Mouse (Mus musculus): ENCODE data around the gene Il16. TPM values are rescaled to one million over a fixed set of nuclear protein-coding genes. Genes with fewer than 3 reads are reported as not detected.

Gene Il16
- total and polyA plus RNA-seq, 3 experiments, result 5.6 to 7.6 (median 6.1) TPM

- intact Hi-C loops (cut with DNase I), result no loop called here
- no peaks in the 10 kb centered on the region for H3K4me1 ChIP-seq (ENCODE audit: control insufficient read depth, insufficient read depth, low read length)
- no peak overlapping the region for H3K27ac ChIP-seq
- no peak for DNase-seq
- H3K27me3 ChIP-seq (ENCODE audit: control insufficient read depth, insufficient read depth, low read length), result no peaks in the 10 kb centered on the region
- no peak overlapping the region for H3K9ac ChIP-seq (ENCODE audit: low read depth, low read length)
- H3K79me2 ChIP-seq (replicated peaks; ENCODE audit: control insufficient read depth, insufficient read depth, low read length), result no peaks in the 10 kb centered on the region
- TF ChIP-seq EP300 (IDR thresholded peaks at IDR 0.05; ENCODE audit: insufficient read depth, low read depth, low read length) (no peak), POLR2A (IDR thresholded peaks at IDR 0.05; ENCODE audit: insufficient read depth, low read depth, low read length) (no peak), CTCF (IDR thresholded peaks at IDR 0.05) (no peak)
- no peaks in the 10 kb centered on the region for H3K36me3 ChIP-seq (ENCODE audit: control insufficient read depth, insufficient read depth, low read length)
- 54% methylated on average over 2 of the region's 2 CpGs for WGBS
- no peak overlapping the region for H3K4me3 ChIP-seq
These were observed 33.0 kb upstream of the Il16 start for GRCm38 (mm10) chr7:83778516-83778915.

DNA sequence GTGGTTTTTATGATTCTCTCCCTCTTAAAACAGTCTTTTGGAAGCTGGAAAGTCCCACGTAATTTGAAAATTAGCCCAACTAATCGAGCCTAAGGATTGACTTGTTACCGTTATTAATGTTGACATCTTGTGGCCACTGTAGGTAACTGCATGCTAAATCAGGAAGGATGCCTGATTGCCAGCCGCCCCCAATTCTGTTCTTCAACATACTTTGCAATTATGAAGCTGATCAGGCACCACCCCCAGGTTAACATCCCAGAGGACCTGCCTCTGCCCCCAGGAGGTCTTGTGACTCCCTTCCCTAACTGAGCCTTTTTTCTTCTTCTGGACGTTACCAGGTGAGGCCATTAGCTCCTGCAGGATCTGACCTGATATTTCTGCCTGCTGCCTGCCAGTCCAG lies 29.2 kb upstream of the Il16 start:
- 18% methylated on average over 5 of the region's 5 CpGs for WGBS
- Histone ChIP-seq H3K4me3 (no peak overlapping the region), H3K27ac (no peak overlapping the region), H3K79me2 (replicated peaks; ENCODE audit: control insufficient read depth, insufficient read depth, low read length) (no peaks in the 10 kb centered on the region), H3K36me3 (ENCODE audit: control insufficient read depth, insufficient read depth, low read length) (no peaks in the 10 kb centered on the region), H3K9ac (ENCODE audit: low read depth, low read length) (no peak overlapping the region), H3K27me3 (ENCODE audit: control insufficient read depth, insufficient read depth, low read length) (peaks cover 1% of the 10 kb centered on the region; the same call in 1 of the 2 replicates), H3K4me1 (ENCODE audit: control insufficient read depth, insufficient read depth, low read length) (no peaks in the 10 kb centered on the region; the same call in 1 of the 2 replicates)
- DNase-seq, result peak in 1 of 2 experiments; percentile 29
- intact Hi-C loops (cut with DNase I), result loop anchor here (1.0 to 2.0 kb wide), 2 partner anchors 78 to 106 kb away; no protein-coding TSS in a partner anchor
- TF ChIP-seq CTCF (IDR thresholded peaks at IDR 0.05) (peak; percentile 92), EP300 (IDR thresholded peaks at IDR 0.05; ENCODE audit: insufficient read depth, low read depth, low read length) (no peak)

- no peak overlapping the region for H3K4me3 ChIP-seq
- H3K27ac ChIP-seq, result no peak overlapping the region; the same call in 1 of the 2 replicates
- H3K27me3 ChIP-seq (ENCODE audit: control insufficient read depth, insufficient read depth, low read length), result no peaks in the 10 kb centered on the region
- no peaks in the 10 kb centered on the region for H3K36me3 ChIP-seq (ENCODE audit: control insufficient read depth, insufficient read depth, low read length)
- no peak for DNase-seq
- 65% methylated on average over 3 of the region's 3 CpGs for WGBS
- intact Hi-C loops (cut with DNase I), result no loop called here
- no peaks in the 10 kb centered on the region for H3K79me2 ChIP-seq (replicated peaks; ENCODE audit: control insufficient read depth, insufficient read depth, low read length)
- TF ChIP-seq EP300 (IDR thresholded peaks at IDR 0.05; ENCODE audit: insufficient read depth, low read depth, low read length), result no peak
- no peak for TF ChIP-seq POLR2A (IDR thresholded peaks at IDR 0.05; ENCODE audit: insufficient read depth, low read depth, low read length)
- no peak for TF ChIP-seq CTCF (IDR thresholded peaks at IDR 0.05)
- H3K4me1 ChIP-seq (ENCODE audit: control insufficient read depth, insufficient read depth, low read length), result no peaks in the 10 kb centered on the region; the same call in 1 of the 2 replicates
- no peak overlapping the region for H3K9ac ChIP-seq (ENCODE audit: low read depth, low read length)
These were observed 18.1 kb upstream of the Il16 start for GRCm38 (mm10) chr7:83763674-83764073.

DNA sequence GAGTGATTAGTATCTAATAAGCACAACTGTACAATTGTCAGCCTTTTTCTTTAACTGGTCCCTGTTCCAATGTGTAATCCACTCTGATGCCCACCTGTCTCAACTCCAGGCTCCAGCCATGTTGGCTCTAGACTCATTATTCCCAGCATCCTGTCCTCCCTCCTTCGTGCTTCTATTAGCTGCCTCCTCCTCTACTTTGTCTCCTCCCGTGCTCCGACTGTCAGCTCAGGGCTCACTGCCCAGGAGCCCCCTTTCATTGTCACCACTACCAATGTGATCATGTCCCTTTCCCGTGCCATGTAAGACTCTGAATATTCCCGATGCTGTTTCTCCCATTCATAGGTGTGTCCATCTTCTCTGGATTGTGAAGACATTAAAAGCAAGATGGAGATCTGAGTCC lies 16.8 kb upstream of the Il16 start:
- Histone ChIP-seq H3K27ac (no peak overlapping the region), H3K27me3 (ENCODE audit: control insufficient read depth, insufficient read depth, low read length) (no peaks in the 10 kb centered on the region), H3K4me3 (no peak overlapping the region), H3K79me2 (replicated peaks; ENCODE audit: control insufficient read depth, insufficient read depth, low read length) (no peaks in the 10 kb centered on the region), H3K9ac (ENCODE audit: low read depth, low read length) (no peak overlapping the region), H3K4me1 (ENCODE audit: control insufficient read depth, insufficient read depth, low read length) (no peaks in the 10 kb centered on the region), H3K36me3 (ENCODE audit: control insufficient read depth, insufficient read depth, low read length) (no peaks in the 10 kb centered on the region)
- intact Hi-C loops (cut with DNase I), result no loop called here
- DNase-seq, result no peak
- TF ChIP-seq POLR2A (IDR thresholded peaks at IDR 0.05; ENCODE audit: insufficient read depth, low read depth, low read length), result no peak
- TF ChIP-seq EP300 (IDR thresholded peaks at IDR 0.05; ENCODE audit: insufficient read depth, low read depth, low read length), result no peak
- TF ChIP-seq CTCF (IDR thresholded peaks at IDR 0.05), result no peak
- WGBS, result 83% methylated on average over 5 of the region's 5 CpGs

DNA sequence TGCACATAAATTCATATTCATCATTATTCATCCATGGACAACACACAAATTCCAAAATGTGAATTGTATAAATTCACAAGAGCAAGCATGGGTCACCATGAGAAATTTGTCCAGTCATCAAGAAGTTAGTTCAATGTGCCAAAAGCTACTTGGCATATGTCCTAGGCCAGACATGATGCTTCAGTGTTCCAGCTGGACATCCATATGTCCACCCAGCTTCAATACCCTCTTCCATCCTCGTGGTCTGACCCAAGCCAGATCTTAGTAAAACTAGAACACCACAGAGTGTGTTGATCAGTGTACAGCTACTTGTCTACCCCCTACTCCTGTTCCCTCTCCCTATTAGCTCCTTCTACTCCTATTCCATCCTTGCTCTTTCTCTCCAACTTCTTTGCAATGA lies 5.5 kb upstream of the Il16 start:
- Histone ChIP-seq H3K79me2 (replicated peaks; ENCODE audit: control insufficient read depth, insufficient read depth, low read length) (no peaks in the 10 kb centered on the region), H3K4me3 (no peak overlapping the region), H3K36me3 (ENCODE audit: control insufficient read depth, insufficient read depth, low read length) (no peaks in the 10 kb centered on the region), H3K9ac (ENCODE audit: low read depth, low read length) (no peak overlapping the region), H3K27me3 (ENCODE audit: control insufficient read depth, insufficient read depth, low read length) (no peaks in the 10 kb centered on the region), H3K27ac (no peak overlapping the region), H3K4me1 (ENCODE audit: control insufficient read depth, insufficient read depth, low read length) (peaks cover 2% of the 10 kb centered on the region; the same call in 1 of the 2 replicates)
- no peak for DNase-seq
- WGBS, result 48% methylated on average over 1 of the region's 1 CpGs
- TF ChIP-seq CTCF (IDR thresholded peaks at IDR 0.05) (no peak), POLR2A (IDR thresholded peaks at IDR 0.05; ENCODE audit: insufficient read depth, low read depth, low read length) (no peak), EP300 (IDR thresholded peaks at IDR 0.05; ENCODE audit: insufficient read depth, low read depth, low read length) (no peak)
- intact Hi-C loops (cut with DNase I), result no loop called here

- TF ChIP-seq CTCF (IDR thresholded peaks at IDR 0.05), result no peak
- no peak for TF ChIP-seq POLR2A (IDR thresholded peaks at IDR 0.05; ENCODE audit: insufficient read depth, low read depth, low read length)
- no peak for TF ChIP-seq EP300 (IDR thresholded peaks at IDR 0.05; ENCODE audit: insufficient read depth, low read depth, low read length)
These were observed 2.9 kb upstream of the Il16 start for GRCm38 (mm10) chr7:83748405-83748804.

More at GRCm38 (mm10) chr7:83748405-83748804, 2.9 kb upstream of the Il16 start:
- WGBS, result 78% methylated on average over 1 of the region's 1 CpGs
- no peak overlapping the region for H3K4me3 ChIP-seq
- H3K9ac ChIP-seq (ENCODE audit: low read depth, low read length), result no peak overlapping the region
- no peaks in the 10 kb centered on the region for H3K79me2 ChIP-seq (replicated peaks; ENCODE audit: control insufficient read depth, insufficient read depth, low read length)
- no peak overlapping the region for H3K27ac ChIP-seq
- no peaks in the 10 kb centered on the region for H3K27me3 ChIP-seq (ENCODE audit: control insufficient read depth, insufficient read depth, low read length)
- DNase-seq, result no peak
- peaks cover 7% of the 10 kb centered on the region for H3K4me1 ChIP-seq (ENCODE audit: control insufficient read depth, insufficient read depth, low read length)
- intact Hi-C loops (cut with DNase I), result no loop called here
- H3K36me3 ChIP-seq (ENCODE audit: control insufficient read depth, insufficient read depth, low read length), result no peaks in the 10 kb centered on the region

Measured in heart, adult 2 months (tissue).